Mouse (Mus musculus) thymus, postnatal 25 days (tissue): ENCODE measurements around the gene Ilf3.

Source experiments
- DNase-seq: peaks from one replicate; pipeline ENCODE4 v3.0.0; 2022

Ilf3 gene

GRCm38 (mm10) chr9:21405525-21405924, 37.9 kb downstream of the Ilf3 start:
- no peak for DNase-seq

- DNase-seq = no peak
Measured at GRCm38 (mm10) chr9:21407951-21408350, 40.3 kb downstream of the Ilf3 start.

- DNase-seq = no peak
Measured at GRCm38 (mm10) chr9:21408624-21409023, 41.0 kb downstream of the Ilf3 start.

GRCm38 (mm10) chr9:21409592-21410317, 42.1 kb downstream of the Ilf3 start:
- DNase-seq = peak; percentile 85

- DNase-seq = peak; percentile 80
Measured at GRCm38 (mm10) chr9:21411669-21412550, 44.2 kb downstream of the Ilf3 start, which contains the start of gene Qtrt1. TSS of gene Qtrt1 (plus strand) at chr9:21411837.

GRCm38 (mm10) chr9:21417866-21418265, 50.2 kb downstream of the Ilf3 start:
- DNase-seq = no peak

- DNase-seq = peak; percentile 49
Measured at GRCm38 (mm10) chr9:21419646-21420045, 52.0 kb downstream of the Ilf3 start.

- peak; percentile 100 for DNase-seq
Measured at GRCm38 (mm10) chr9:21424631-21425555, 57.2 kb downstream of the Ilf3 start, which contains the start of gene Dnm2. TSS of gene Dnm2 (plus strand) at chr9:21424908.

- no peak for DNase-seq
Measured at GRCm38 (mm10) chr9:21425556-21425945, 57.9 kb downstream of the Ilf3 start.

- peak; percentile 32 for DNase-seq
Measured at GRCm38 (mm10) chr9:21426013-21426412, 58.3 kb downstream of the Ilf3 start.

GRCm38 (mm10) chr9:21426525-21426924, 58.9 kb downstream of the Ilf3 start:
- DNase-seq = no peak

- no peak for DNase-seq
Measured at GRCm38 (mm10) chr9:21427773-21428172, 60.1 kb downstream of the Ilf3 start.

GRCm38 (mm10) chr9:21428178-21428577, 60.5 kb downstream of the Ilf3 start:
- DNase-seq = no peak

- DNase-seq = no peak
Measured at GRCm38 (mm10) chr9:21430724-21431123, 63.1 kb downstream of the Ilf3 start.

GRCm38 (mm10) chr9:21432066-21432465, 64.4 kb downstream of the Ilf3 start:
- no peak for DNase-seq

- no peak for DNase-seq
Measured at GRCm38 (mm10) chr9:21433766-21434165, 66.1 kb downstream of the Ilf3 start.

GRCm38 (mm10) chr9:21434410-21434809, 66.7 kb downstream of the Ilf3 start:
- DNase-seq = no peak

GRCm38 (mm10) chr9:21435777-21436635, 68.3 kb downstream of the Ilf3 start:
- peak; percentile 83 for DNase-seq

- DNase-seq = no peak
Measured at GRCm38 (mm10) chr9:21437577-21437976, 69.9 kb downstream of the Ilf3 start.

GRCm38 (mm10) chr9:21438219-21438618, 70.5 kb downstream of the Ilf3 start:
- DNase-seq = no peak

- DNase-seq = no peak
Measured at GRCm38 (mm10) chr9:21439456-21439855, 71.8 kb downstream of the Ilf3 start.

- no peak for DNase-seq
Measured at GRCm38 (mm10) chr9:21439914-21440313, 72.2 kb downstream of the Ilf3 start.
